Mouse (Mus musculus) limb, embryonic 12.5 days (tissue): ENCODE results near the gene Asic1. TPM values are rescaled to one million over a fixed set of nuclear protein-coding genes. Genes with fewer than 3 reads are reported as not detected.

Experiments
- ATAC-seq: fragments of 200-750 bp; cut with Nextera tagmentation; 2 replicates; pipeline ENCODE4 v1.8.0; 2017; ENCODE audit warnings: low read depth, moderate TSS enrichment; ENCODE audit not compliant: insufficient number of reproducible peaks, insufficient read depth, low FRiP score, low TSS enrichment
- H3K27ac ChIP-seq: fragments of 300-500 bp; sonication (generic); 2 replicates; pipeline ENCODE4 v1.5.1; 2016; ENCODE audit warnings: mild to moderate bottlenecking, moderate library complexity
- H3K27me3 ChIP-seq: fragments of 300-500 bp; sonication (generic); 2 replicates; pipeline ENCODE4 v1.6.1; 2016; ENCODE audit warnings: mild to moderate bottlenecking, moderate library complexity
- H3K36me3 ChIP-seq: fragments of 300-500 bp; sonication (generic); 2 replicates; pipeline ENCODE4 v1.6.1; 2016; ENCODE audit warnings: mild to moderate bottlenecking, moderate library complexity
- H3K4me1 ChIP-seq: fragments of 300-500 bp; sonication (generic); replicated peaks from 2 replicates; pipeline ENCODE4 v1.6.1; 2016
- H3K4me2 ChIP-seq: fragments of 300-500 bp; sonication (generic); 2 replicates; pipeline ENCODE4 v1.6.1; 2016; ENCODE audit warnings: mild to moderate bottlenecking, moderate library complexity
- H3K4me3 ChIP-seq: fragments of 300-500 bp; sonication (generic); replicated peaks from 2 replicates; pipeline ENCODE4 v1.5.1; 2016; ENCODE audit warnings: mild to moderate bottlenecking
- H3K9ac ChIP-seq: fragments of 300-500 bp; sonication (generic); replicated peaks from 2 replicates; pipeline ENCODE4 v1.6.1; 2016; ENCODE audit warnings: mild to moderate bottlenecking, moderate library complexity
- H3K9me3 ChIP-seq: fragments of 300-500 bp; sonication (generic); 2 replicates; pipeline ENCODE4 v1.6.1; 2016; ENCODE audit warnings: mild to moderate bottlenecking, moderate library complexity
- WGBS: fragments of 180-500 bp; shearing (Covaris S2); methylation state at CpG from one replicate; pipeline ENCODE4 v1.1.7; 2016; 5-methylcytosine and 5-hydroxymethylcytosine counted together
- polyA plus RNA-seq: library from polyadenylated mRNA; unstranded; fragments of >200 nt; fragmentation: Nextera tagmentation; extraction: Ambion mirVana; gene quantifications from 2 replicates; pipeline ENCODE4 v1.2.1, GENCODE M21; 2016

The Asic1 gene
- polyA plus RNA-seq, 1 experiment from 2014 or later, result 1.6 TPM

DNA sequence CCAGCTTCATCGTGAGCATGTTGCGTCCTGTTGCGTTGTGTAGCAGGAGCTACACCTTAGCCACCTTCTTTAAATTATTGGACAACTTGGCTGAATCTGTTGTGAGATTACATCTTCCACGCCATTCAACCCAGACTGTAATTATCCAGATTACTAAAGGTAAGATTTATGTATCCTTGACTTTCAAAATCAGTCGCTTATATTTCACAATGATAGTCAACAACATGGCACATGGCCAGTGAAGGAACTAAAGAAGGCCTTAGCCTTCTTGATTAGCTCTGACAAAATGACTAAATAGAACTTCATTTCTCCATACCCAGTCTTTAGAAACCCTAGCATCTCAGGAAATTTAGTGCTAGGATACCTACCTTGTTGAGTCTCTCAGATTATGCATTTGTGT, 63.0 kb downstream of the Asic1 start:
- 90% methylated on average over 5 of the region's 5 CpGs for WGBS
- Histone ChIP-seq H3K4me2 (no peak overlapping the region), H3K4me3 (no peak overlapping the region), H3K36me3 (peaks cover 91% of the 10 kb centered on the region), H3K27ac (no peak overlapping the region), H3K9ac (no peak overlapping the region), H3K4me1 (no peaks in the 10 kb centered on the region), H3K27me3 (no peaks in the 10 kb centered on the region), H3K9me3 (peaks cover 7% of the 10 kb centered on the region)
- no peak for ATAC-seq

DNA sequence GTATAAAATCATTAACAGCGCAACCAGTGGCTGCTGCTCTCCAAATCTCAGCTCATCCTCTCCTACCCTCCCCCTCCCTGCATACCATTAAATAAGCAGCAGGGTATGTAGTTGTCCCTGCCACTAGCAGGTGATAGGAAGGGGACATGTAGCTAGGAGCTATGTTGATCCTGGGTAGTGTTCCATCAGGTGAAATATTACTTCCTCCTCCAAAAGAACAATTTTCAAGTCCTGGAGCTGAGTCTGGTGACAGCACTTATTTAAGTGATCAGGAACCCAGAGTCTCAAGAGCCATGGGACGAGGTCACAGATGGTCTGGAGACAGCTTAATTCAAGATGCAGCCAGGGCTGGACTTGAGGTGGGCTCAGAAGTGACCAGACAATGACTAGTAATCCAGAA, 65.5 kb downstream of the Asic1 start:
- Histone ChIP-seq H3K27me3 (no peaks in the 10 kb centered on the region), H3K9me3 (no peaks in the 10 kb centered on the region), H3K4me3 (no peak overlapping the region), H3K9ac (no peak overlapping the region), H3K36me3 (peaks cover 93% of the 10 kb centered on the region), H3K4me1 (no peaks in the 10 kb centered on the region), H3K4me2 (no peak overlapping the region), H3K27ac (no peak overlapping the region)
- 81% methylated on average over 2 of the region's 2 CpGs for WGBS
- ATAC-seq, result no peak

DNA sequence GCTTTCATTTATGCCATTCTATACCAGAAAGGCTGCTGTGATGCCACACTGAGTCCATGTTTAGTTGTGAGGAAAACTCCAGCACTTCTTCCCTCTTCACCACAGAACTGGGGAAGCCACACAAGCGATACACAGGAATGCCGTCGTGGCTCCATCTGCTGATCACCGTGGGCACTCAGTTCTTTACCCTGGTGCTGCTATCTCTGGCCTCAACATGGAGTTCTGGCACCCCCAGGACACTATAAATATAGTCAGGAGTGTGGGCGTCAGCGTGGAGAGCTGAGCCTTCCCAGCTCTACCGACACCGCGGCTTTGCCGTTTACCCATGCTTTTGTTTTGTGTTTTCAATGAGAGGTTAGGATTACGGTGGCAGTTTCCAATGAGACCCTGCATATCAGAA, 66.5 kb downstream of the Asic1 start:
- Histone ChIP-seq H3K9me3 (no peaks in the 10 kb centered on the region), H3K27me3 (no peaks in the 10 kb centered on the region), H3K4me2 (no peak overlapping the region), H3K4me1 (no peaks in the 10 kb centered on the region), H3K9ac (no peak overlapping the region), H3K36me3 (peaks cover 97% of the 10 kb centered on the region), H3K4me3 (no peak overlapping the region), H3K27ac (no peak overlapping the region)
- 92% methylated on average over 11 of the region's 11 CpGs for WGBS
- ATAC-seq, result no peak

DNA sequence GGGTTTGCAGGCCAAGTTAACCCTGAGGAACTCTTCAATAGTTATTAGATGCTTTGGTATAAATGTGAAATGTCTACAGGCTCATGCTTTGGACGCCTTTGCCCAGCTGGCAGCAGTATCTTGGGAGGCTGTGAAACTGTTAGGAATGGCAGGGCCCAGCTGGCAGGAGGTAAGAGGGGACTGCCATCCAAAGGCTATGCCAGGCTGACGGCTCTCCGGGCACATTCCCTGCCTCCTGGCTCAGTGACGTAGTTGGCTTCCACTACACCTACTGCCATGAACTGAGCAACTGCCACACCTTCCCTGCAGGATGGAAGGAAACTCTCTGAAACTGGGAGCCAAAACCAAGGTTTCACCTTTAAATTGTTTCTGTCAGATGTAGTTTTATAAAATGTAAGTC, 70.1 kb downstream of the Asic1 start:
- Histone ChIP-seq H3K4me2 (no peak overlapping the region), H3K27ac (no peak overlapping the region), H3K27me3 (no peaks in the 10 kb centered on the region), H3K4me3 (no peak overlapping the region), H3K36me3 (peaks cover 95% of the 10 kb centered on the region), H3K9me3 (no peaks in the 10 kb centered on the region), H3K9ac (no peak overlapping the region), H3K4me1 (no peaks in the 10 kb centered on the region)
- WGBS, result 86% methylated on average over 4 of the region's 4 CpGs
- ATAC-seq, result no peak

Other genes starting within 250 kb of the Asic1 start
- 13.6 and 14.6 TPM in 2 replicates for gene Nckap5l, start 212.6 kb upstream of the Asic1 start, polyA plus RNA-seq
- gene Bcdin3d, start 195.6 kb upstream of the Asic1 start, polyA plus RNA-seq, result 18.6 and 20.2 TPM in 2 replicates
- gene Faim2, start 142.2 kb upstream of the Asic1 start, polyA plus RNA-seq, result 0.20 and 0.24 TPM in 2 replicates
- gene Aqp2, start 91.3 kb upstream of the Asic1 start, polyA plus RNA-seq, result not detected in 2 replicates
- gene Aqp5, start 79.6 kb upstream of the Asic1 start, polyA plus RNA-seq, result not detected in 2 replicates
- gene Aqp6, start 69.0 kb upstream of the Asic1 start, polyA plus RNA-seq, result not detected in 2 replicates
- 139 and 143 TPM in 2 replicates for gene Racgap1, start 18.7 kb upstream of the Asic1 start, polyA plus RNA-seq
- gene Smarcd1, start 31.8 kb downstream of the Asic1 start, polyA plus RNA-seq, result 71.3 and 74.9 TPM in 2 replicates
- gene Gm17349, start 35.1 kb downstream of the Asic1 start, polyA plus RNA-seq, result not detected in 2 replicates
- 0.51 and 0.58 TPM in 2 replicates for gene Gpd1, start 47.1 kb downstream of the Asic1 start, polyA plus RNA-seq
- 145 and 146 TPM in 2 replicates for gene Cox14, start 55.2 kb downstream of the Asic1 start, polyA plus RNA-seq
- 73.3 and 78.0 TPM in 2 replicates for gene Cers5, start 102.5 kb downstream of the Asic1 start, polyA plus RNA-seq
- 79.4 and 86.4 TPM in 2 replicates for gene Lima1, start 205.1 kb downstream of the Asic1 start, polyA plus RNA-seq